Mouse (Mus musculus): ENCODE measurements around the gene Pde11a. TPM values are rescaled to one million over a fixed set of nuclear protein-coding genes. Genes with fewer than 3 reads are reported as not detected.

The Pde11a gene
- 3.2 TPM for total RNA-seq (2023)

GRCm38 (mm10) chr2:76338215-76339156 lies at the start of gene Pde11a:
Gene Pde11a (minus strand): TSS chr2:76338774.

DNA sequence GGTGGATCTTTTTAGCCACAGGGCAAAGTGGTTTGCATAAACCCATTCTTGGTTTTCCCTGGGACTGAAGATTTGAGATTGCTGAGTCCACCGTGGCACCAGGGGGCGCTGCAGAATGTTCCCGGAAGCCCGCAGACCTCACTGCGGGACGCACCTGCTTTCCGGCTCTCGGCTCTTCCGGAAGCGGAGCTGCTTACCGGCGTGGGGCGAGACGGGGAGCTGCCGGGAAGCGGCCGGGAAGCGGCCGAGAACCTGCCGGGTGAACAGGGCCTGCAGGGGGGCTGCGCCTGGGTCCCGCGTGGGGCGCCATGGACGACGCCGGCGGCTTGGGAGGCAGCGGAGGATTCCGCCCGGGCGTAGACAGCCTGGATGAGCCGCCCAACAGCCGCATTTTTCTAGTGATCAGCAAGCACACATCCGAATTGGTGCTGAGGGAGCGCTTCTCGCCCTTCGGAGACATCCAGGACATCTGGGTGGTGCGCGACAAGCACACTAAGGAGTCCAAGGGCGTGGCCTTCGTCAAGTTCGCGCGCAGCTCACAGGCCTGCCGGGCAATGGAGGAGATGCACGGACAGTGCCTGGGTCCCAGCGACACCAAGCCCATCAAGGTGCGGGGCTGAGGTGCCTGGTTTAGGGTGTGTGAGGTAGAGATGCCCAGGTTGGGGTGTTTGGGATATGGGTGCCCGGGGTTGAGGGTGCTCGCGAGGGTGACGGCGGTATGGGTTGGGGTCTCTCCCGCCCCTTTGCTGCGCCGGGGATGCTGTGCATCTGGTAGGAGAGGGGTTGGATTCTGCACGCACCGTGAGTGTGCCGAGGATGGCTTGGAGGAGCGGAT lies 31.5 kb upstream of the Pde11a start, which contains the start of gene Rbm45:
Gene Rbm45, plus strand, starts transcription at position 164 of the 835 bp plus-strand sequence.

GRCm38 (mm10) chr2:76360226-76360625 lies 21.7 kb upstream of the Pde11a start, which contains the start of gene Cyct:
Gene Cyct (minus strand): TSS chr2:76360450.

DNA sequence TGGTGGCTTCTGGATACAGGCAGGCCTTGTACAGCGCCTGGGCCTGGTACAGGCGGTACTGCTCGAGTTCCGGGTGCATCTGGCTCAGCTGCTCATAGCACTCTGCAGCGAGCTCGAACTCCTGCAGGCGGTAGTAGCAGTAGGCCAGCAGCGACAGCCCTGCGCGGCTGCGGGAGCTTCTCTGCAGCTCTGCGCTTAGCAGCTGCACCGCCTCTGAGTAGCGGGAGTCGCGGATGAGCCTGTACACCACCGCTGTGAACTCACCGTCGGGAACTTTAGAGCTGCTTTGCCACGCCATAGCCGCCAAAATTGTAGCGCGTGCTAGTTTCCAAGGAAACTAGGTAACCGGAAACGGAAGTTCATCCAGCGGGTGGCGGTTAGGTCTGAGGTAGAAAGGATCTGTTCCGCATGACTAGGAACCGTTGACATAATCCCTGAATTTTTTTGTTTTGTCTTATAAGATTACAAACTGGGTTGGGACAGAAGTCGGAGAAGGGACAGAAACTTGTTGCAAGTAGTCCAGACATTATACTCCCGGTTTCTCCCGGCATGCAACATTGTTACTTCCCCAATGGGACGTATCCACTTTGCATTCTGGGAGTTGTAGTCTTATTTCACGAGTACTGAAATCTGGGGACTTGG lies 357.0 kb downstream of the Pde11a start, which contains the start of gene Ttc30a1:
Gene Ttc30a1, minus strand, starts transcription at position 528 of the 642 bp plus-strand sequence.

DNA sequence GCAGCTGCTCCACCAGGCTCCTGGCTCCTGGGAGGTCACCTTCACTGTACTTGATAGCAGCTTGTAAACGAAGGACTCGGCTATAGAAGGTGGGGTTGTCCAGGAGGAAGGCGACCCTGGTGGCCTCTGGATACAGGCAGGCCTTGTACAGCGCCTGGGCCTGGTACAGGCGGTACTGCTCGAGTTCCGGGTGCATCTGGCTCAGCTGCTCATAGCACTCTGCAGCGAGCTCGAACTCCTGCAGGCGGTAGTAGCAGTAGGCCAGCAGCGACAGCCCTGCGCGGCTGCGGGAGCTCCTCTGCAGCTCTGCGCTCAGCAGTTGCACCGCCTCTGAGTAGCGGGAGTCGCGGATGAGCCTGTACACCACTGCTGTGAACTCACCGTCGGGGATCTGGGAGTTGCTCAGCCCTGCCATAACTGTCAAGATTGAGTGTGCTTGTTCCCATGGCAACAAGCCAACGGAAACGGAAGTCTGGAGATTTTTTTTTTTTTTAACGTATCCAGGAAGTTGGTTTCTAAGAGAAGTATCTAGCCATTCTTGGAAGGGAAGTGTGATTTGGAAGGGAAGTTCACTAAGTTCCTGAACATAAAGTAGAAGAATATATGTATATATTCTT lies 360.7 kb downstream of the Pde11a start, which contains the start of gene Ttc30a2:
Gene Ttc30a2, minus strand, starts transcription at position 419 of the 617 bp plus-strand sequence.

Other genes starting within 250 kb of the Pde11a start
- not detected for gene Cyct, start 21.7 kb upstream of the Pde11a start, total RNA-seq (2023)
- gene Rbm45, start 31.2 kb upstream of the Pde11a start, total RNA-seq (2023) = 28.9 TPM
- 10.9 TPM for gene Osbpl6, start 67.7 kb upstream of the Pde11a start, total RNA-seq (2023)